Mouse (Mus musculus): ENCODE measurements around the gene Gnb5. TPM values are rescaled to one million over a fixed set of nuclear protein-coding genes. Genes with fewer than 3 reads are reported as not detected.

The Gnb5 gene
- polyA plus RNA-seq, 1 experiment from 2014 or later, result 27.9 TPM

- H3K4me3 ChIP-seq (ENCODE audit: low read length), result peak overlapping the region; percentile 51
- H3K36me3 ChIP-seq (ENCODE audit: control insufficient read depth, insufficient read depth, low read length), result no peaks in the 10 kb centered on the region
- no peaks in the 10 kb centered on the region for H3K27me3 ChIP-seq (ENCODE audit: control insufficient read depth, insufficient read depth, low read length)
- H3K9me3 ChIP-seq (ENCODE audit: control insufficient read depth, low read length), result no peaks in the 10 kb centered on the region
- peak; percentile 11; the same call in 1 of the 2 replicates for ATAC-seq (ENCODE audit: low FRiP score, low TSS enrichment)
- H3K9ac ChIP-seq (ENCODE audit: low read depth, low read length), result peak overlapping the region; percentile 59; the same call in 1 of the 2 replicates
- 34% methylated on average over 11 of the region's 11 CpGs for WGBS
- H3K27ac ChIP-seq (ENCODE audit: low read depth, low read length), result no peak overlapping the region
- H3K4me2 ChIP-seq (replicated peaks; ENCODE audit: low read depth, low read length), result peak overlapping the region; percentile 77
- peaks cover 6% of the 10 kb centered on the region; the same call in 1 of the 2 replicates for H3K4me1 ChIP-seq (ENCODE audit: control insufficient read depth, insufficient read depth, low read length)
Observed at GRCm38 (mm10) chr9:75313138-75313831, 7.2 kb downstream of the Gnb5 start.

GRCm38 (mm10) chr9:75313832-75314516 is 7.9 kb downstream of the Gnb5 start:
- peak overlapping the region; percentile 59 for H3K9ac ChIP-seq (ENCODE audit: low read depth, low read length)
- ATAC-seq (ENCODE audit: low FRiP score, low TSS enrichment), result peak; percentile 92
- WGBS, result under 1% methylated on average over 50 of the region's 52 CpGs
- H3K4me1 ChIP-seq (ENCODE audit: control insufficient read depth, insufficient read depth, low read length), result peaks cover 6% of the 10 kb centered on the region; the same call in 1 of the 2 replicates
- no peaks in the 10 kb centered on the region for H3K27me3 ChIP-seq (ENCODE audit: control insufficient read depth, insufficient read depth, low read length)
- H3K27ac ChIP-seq (ENCODE audit: low read depth, low read length), result peak overlapping the region; percentile 10; the same call in 1 of the 2 replicates
- H3K36me3 ChIP-seq (ENCODE audit: control insufficient read depth, insufficient read depth, low read length), result no peaks in the 10 kb centered on the region
- peak overlapping the region; percentile 77 for H3K4me2 ChIP-seq (replicated peaks; ENCODE audit: low read depth, low read length)
- peak overlapping the region; percentile 51 for H3K4me3 ChIP-seq (ENCODE audit: low read length)
- no peaks in the 10 kb centered on the region for H3K9me3 ChIP-seq (ENCODE audit: control insufficient read depth, low read length)

DNA sequence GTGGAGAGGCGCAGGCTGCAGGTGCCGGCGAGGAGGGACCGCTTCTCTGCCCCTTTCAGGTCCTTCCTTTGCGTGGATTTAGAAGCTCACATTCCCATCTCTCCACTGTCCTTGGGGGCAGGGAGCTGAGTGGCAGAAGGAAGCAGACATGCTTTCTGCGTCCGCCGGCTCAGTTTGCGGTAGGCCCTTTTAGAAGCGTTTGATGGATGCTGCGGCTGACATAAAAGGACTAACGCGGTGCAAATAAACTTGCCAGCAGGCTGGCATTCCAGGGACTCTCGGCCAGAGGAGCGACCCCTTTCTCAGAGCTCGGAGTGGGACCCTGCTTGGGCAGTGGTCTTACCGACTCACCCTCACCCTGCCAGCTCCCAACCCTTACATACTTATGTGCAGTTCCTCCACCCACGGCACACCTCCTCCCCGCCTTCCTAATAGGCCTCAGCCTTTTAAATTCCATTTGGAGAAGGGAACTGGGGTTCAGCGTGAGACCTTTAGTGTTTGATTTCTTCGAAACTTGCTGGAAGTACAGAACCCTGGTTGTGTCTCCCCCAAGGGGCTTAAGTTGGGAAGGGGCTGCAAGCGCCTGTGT is 8.5 kb downstream of the Gnb5 start:
- H3K4me2 ChIP-seq (replicated peaks; ENCODE audit: low read depth, low read length), result peak overlapping the region; percentile 77
- 2% methylated on average over 22 of the region's 22 CpGs for WGBS
- ATAC-seq (ENCODE audit: low FRiP score, low TSS enrichment), result peak; percentile 14; the same call in 1 of the 2 replicates
- peaks cover 6% of the 10 kb centered on the region; the same call in 1 of the 2 replicates for H3K4me1 ChIP-seq (ENCODE audit: control insufficient read depth, insufficient read depth, low read length)
- H3K27me3 ChIP-seq (ENCODE audit: control insufficient read depth, insufficient read depth, low read length), result no peaks in the 10 kb centered on the region
- no peaks in the 10 kb centered on the region for H3K9me3 ChIP-seq (ENCODE audit: control insufficient read depth, low read length)
- H3K36me3 ChIP-seq (ENCODE audit: control insufficient read depth, insufficient read depth, low read length), result no peaks in the 10 kb centered on the region
- peak overlapping the region; percentile 59 for H3K9ac ChIP-seq (ENCODE audit: low read depth, low read length)
- peak overlapping the region; percentile 10; the same call in 1 of the 2 replicates for H3K27ac ChIP-seq (ENCODE audit: low read depth, low read length)
- peak overlapping the region; percentile 51 for H3K4me3 ChIP-seq (ENCODE audit: low read length)

GRCm38 (mm10) chr9:75315238-75315637 is 9.2 kb downstream of the Gnb5 start:
- Histone ChIP-seq H3K4me1 (ENCODE audit: control insufficient read depth, insufficient read depth, low read length) (peaks cover 6% of the 10 kb centered on the region; the same call in 1 of the 2 replicates), H3K27me3 (ENCODE audit: control insufficient read depth, insufficient read depth, low read length) (no peaks in the 10 kb centered on the region), H3K4me3 (ENCODE audit: low read length) (peak overlapping the region; percentile 51; the same call in 1 of the 2 replicates), H3K36me3 (ENCODE audit: control insufficient read depth, insufficient read depth, low read length) (no peaks in the 10 kb centered on the region), H3K9me3 (ENCODE audit: control insufficient read depth, low read length) (no peaks in the 10 kb centered on the region), H3K27ac (ENCODE audit: low read depth, low read length) (no peak overlapping the region), H3K9ac (ENCODE audit: low read depth, low read length) (no peak overlapping the region), H3K4me2 (replicated peaks; ENCODE audit: low read depth, low read length) (peak overlapping the region; percentile 77)
- ATAC-seq (ENCODE audit: low FRiP score, low TSS enrichment), result no peak
- WGBS, result 67% methylated on average over 3 of the region's 3 CpGs

DNA sequence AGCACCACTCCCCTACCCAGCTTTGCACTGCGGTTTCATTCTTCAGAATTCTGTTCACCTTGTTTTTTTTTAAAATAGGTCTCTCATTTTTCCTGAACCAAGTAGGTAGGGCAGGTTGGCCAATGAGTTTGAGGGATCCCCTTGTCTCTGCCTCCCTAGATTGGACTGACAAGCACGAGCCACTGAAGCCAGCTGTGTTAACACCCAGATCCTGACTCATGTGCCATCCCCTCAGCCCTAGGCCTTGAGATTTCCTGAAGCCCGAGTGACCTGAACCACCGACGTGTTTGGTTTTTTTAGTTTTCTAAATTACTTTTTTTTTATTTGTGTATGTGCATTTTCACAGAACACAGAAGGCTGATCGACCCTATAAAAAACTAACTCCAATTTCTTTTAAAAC is 10.7 kb downstream of the Gnb5 start:
- H3K9me3 ChIP-seq (ENCODE audit: control insufficient read depth, low read length), result no peaks in the 10 kb centered on the region
- WGBS, result 86% methylated on average over 6 of the region's 6 CpGs
- no peak overlapping the region for H3K4me2 ChIP-seq (replicated peaks; ENCODE audit: low read depth, low read length)
- no peak overlapping the region for H3K4me3 ChIP-seq (ENCODE audit: low read length)
- H3K36me3 ChIP-seq (ENCODE audit: control insufficient read depth, insufficient read depth, low read length), result no peaks in the 10 kb centered on the region
- ATAC-seq (ENCODE audit: low FRiP score, low TSS enrichment), result no peak
- H3K4me1 ChIP-seq (ENCODE audit: control insufficient read depth, insufficient read depth, low read length), result peaks cover 6% of the 10 kb centered on the region; the same call in 1 of the 2 replicates
- H3K27ac ChIP-seq (ENCODE audit: low read depth, low read length), result no peak overlapping the region
- H3K27me3 ChIP-seq (ENCODE audit: control insufficient read depth, insufficient read depth, low read length), result no peaks in the 10 kb centered on the region
- H3K9ac ChIP-seq (ENCODE audit: low read depth, low read length), result no peak overlapping the region

- Histone ChIP-seq H3K4me3 (ENCODE audit: low read length) (no peak overlapping the region), H3K4me1 (ENCODE audit: control insufficient read depth, insufficient read depth, low read length) (peaks cover 6% of the 10 kb centered on the region; the same call in 1 of the 2 replicates), H3K9me3 (ENCODE audit: control insufficient read depth, low read length) (no peaks in the 10 kb centered on the region), H3K9ac (ENCODE audit: low read depth, low read length) (no peak overlapping the region), H3K27me3 (ENCODE audit: control insufficient read depth, insufficient read depth, low read length) (no peaks in the 10 kb centered on the region), H3K4me2 (replicated peaks; ENCODE audit: low read depth, low read length) (no peak overlapping the region), H3K27ac (ENCODE audit: low read depth, low read length) (no peak overlapping the region), H3K36me3 (ENCODE audit: control insufficient read depth, insufficient read depth, low read length) (no peaks in the 10 kb centered on the region)
- no peak for ATAC-seq (ENCODE audit: low FRiP score, low TSS enrichment)
- WGBS, result 91% methylated on average over 2 of the region's 2 CpGs
Observed at GRCm38 (mm10) chr9:75318196-75318595, 12.1 kb downstream of the Gnb5 start.

- Histone ChIP-seq H3K27ac (ENCODE audit: low read depth, low read length) (no peak overlapping the region), H3K27me3 (ENCODE audit: control insufficient read depth, insufficient read depth, low read length) (no peaks in the 10 kb centered on the region), H3K4me2 (replicated peaks; ENCODE audit: low read depth, low read length) (no peak overlapping the region), H3K9me3 (ENCODE audit: control insufficient read depth, low read length) (no peaks in the 10 kb centered on the region), H3K9ac (ENCODE audit: low read depth, low read length) (no peak overlapping the region), H3K4me1 (ENCODE audit: control insufficient read depth, insufficient read depth, low read length) (peaks cover 6% of the 10 kb centered on the region; the same call in 1 of the 2 replicates), H3K36me3 (ENCODE audit: control insufficient read depth, insufficient read depth, low read length) (no peaks in the 10 kb centered on the region), H3K4me3 (ENCODE audit: low read length) (no peak overlapping the region)
- ATAC-seq (ENCODE audit: low FRiP score, low TSS enrichment), result no peak
- 76% methylated on average over 3 of the region's 3 CpGs for WGBS
Observed at GRCm38 (mm10) chr9:75319365-75319764, 13.3 kb downstream of the Gnb5 start.

GRCm38 (mm10) chr9:75322099-75322885 is 16.2 kb downstream of the Gnb5 start:
- Histone ChIP-seq H3K4me2 (replicated peaks; ENCODE audit: low read depth, low read length) (no peak overlapping the region), H3K36me3 (ENCODE audit: control insufficient read depth, insufficient read depth, low read length) (0 out of 2 replicates have a peak, but pooled peaks cover 2% of the 10 kb centered on the region), H3K9me3 (ENCODE audit: control insufficient read depth, low read length) (no peaks in the 10 kb centered on the region), H3K27ac (ENCODE audit: low read depth, low read length) (no peak overlapping the region), H3K4me1 (ENCODE audit: control insufficient read depth, insufficient read depth, low read length) (no peaks in the 10 kb centered on the region), H3K4me3 (ENCODE audit: low read length) (no peak overlapping the region), H3K27me3 (ENCODE audit: control insufficient read depth, insufficient read depth, low read length) (no peaks in the 10 kb centered on the region), H3K9ac (ENCODE audit: low read depth, low read length) (no peak overlapping the region)
- WGBS, result 60% methylated on average over 13 of the region's 13 CpGs
- ATAC-seq (ENCODE audit: low FRiP score, low TSS enrichment), result no peak

Data from kidney, embryonic 14.5 days (tissue).